Mouse (Mus musculus): ENCODE measurements around the gene Lamc1.

Gene Lamc1

DNA sequence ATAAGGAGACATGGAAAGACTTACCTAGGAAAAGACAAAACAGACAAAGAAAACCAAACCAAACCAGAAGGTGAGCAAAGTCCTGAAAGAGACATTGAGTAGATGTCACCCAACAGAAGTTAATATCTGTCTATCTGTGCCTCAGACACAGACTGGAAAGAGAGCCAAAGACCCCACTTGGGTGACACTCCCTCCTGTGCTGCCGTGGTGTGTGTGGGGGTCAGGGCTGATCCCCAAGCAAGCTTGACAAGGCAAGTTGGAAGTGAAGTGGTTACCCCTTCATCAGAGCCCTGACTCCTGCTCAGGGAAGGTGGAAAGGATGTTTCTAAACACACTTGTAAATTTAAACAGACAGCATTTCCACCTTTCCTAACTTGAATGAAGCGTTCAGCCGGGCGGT is 140.2 kb downstream of the Lamc1 start:
- no peak for DNase-seq (ENCODE audit: low read depth, low spot score)

DNA sequence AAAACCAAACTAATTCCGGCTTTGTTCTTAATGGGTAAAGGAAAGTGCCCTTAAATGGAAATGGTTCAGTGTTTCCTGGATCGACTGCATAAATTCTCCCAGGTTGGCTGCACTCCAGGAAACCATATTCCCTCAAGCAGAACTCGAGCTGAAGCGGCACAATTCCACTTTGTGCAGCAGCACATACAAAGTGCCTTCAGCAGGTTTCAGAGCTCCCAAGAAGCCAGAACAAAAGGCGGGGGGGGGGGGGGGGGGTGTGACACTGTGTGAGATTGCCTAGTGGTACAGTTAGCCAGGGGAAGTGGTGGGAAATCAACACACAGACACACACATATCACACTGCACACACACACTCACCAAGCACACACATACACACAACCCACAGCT is 140.7 kb downstream of the Lamc1 start:
- no peak for DNase-seq (ENCODE audit: low read depth, low spot score)

DNA sequence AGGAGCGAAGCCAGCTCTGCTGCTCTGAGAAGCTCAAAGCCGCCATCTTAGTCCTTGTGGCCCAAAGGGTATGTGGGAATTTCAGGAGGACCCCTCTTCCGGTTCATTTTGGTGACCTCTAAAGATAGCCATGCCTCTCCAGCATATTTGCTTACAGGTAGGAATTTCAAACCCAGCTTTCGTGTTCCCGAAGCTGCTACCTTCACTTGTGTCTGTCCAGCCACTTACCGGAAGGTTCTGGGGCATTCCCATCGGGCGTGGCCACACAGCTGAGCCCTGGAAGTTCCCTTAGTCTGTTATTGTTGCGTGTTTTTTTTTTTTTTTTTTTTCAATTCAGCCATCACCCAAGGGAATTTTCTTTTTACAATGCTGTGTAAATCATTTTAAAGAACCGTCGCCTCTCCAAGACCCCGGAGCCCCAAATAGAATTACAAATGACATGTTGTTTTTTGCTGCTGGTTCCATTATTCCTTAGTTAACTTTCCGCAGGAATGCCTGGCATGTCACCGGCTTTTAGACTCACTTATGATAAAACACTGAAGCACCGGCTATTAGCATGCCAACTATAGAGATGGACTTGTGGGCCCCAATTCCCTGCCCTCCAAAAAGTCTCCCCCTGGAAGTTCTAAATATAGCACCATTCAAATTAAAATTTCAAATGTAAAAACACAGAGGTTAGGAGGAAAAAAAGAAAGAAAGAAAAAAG is 141.2 kb downstream of the Lamc1 start:
- no peak for DNase-seq (ENCODE audit: low read depth, low spot score)

DNA sequence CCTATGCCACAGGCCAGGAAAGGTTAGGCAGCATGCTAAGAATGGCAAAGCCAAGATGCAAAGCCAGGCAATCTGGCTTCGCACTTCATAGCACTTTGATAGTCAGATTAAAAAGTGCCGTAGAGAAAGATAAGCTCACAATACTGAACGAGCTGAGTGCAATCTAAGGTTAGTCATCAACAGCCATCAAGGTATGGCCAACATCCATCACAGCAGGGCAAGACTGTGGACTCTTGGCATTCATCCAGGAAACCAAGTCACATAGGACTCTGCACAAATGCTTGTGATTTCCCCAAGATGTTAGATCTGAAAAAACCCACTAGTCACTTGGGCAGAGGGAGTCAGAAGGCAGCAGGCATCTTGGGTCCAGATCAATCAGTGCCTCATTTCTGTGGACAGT is 144.5 kb downstream of the Lamc1 start:
- DNase-seq (ENCODE audit: low read depth, low spot score), result no peak

DNA sequence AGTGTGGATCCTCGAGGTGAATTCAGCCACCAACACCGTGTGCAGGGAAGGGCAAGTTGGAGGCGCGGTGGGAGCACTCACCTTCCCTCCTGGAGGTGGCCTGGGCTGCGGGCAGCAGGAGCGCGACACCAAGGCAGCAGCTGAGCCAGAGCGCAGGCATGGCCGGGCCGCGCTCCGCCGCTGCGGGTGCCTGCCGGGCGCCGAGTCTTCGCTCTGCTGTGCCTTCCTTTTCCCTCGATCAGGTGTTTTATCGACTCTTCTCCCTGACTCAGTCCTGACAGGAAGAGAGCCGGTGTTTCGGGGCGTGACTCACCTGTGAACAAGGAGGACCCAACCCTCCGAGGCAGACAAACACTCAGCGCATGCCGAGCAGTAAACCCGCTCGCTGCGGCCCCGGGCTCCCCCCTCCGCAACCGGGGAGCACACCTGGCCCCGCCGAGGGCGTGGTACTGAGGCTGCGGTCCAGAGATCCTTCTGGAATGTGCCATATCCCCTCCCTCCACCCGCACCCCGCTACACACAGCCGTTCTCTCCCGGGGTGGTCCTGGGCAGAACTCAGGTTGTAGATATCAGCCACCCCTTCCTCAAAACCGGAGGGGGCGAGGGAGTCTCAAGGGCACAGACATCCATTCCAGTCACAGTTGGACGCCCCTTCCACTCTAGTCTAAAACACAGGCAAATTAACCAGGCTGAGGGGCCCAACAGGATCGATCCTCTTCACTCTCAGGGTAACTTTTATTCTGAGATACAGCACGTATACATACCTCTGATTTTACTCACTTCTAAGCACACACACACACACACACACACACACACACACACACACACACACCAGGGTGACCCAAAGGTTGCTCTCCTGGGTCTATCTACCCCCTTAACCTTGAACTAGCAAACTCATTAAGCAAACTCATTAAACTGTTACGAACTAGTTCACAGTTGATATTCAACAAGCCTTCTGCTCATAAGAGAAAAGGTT is 146.5 kb downstream of the Lamc1 start, which contains the start of gene Lamc2:
Gene Lamc2, minus strand, starts transcription at position 620 of the 976 bp plus-strand sequence.
- DNase-seq (ENCODE audit: low read depth, low spot score), result no peak

DNA sequence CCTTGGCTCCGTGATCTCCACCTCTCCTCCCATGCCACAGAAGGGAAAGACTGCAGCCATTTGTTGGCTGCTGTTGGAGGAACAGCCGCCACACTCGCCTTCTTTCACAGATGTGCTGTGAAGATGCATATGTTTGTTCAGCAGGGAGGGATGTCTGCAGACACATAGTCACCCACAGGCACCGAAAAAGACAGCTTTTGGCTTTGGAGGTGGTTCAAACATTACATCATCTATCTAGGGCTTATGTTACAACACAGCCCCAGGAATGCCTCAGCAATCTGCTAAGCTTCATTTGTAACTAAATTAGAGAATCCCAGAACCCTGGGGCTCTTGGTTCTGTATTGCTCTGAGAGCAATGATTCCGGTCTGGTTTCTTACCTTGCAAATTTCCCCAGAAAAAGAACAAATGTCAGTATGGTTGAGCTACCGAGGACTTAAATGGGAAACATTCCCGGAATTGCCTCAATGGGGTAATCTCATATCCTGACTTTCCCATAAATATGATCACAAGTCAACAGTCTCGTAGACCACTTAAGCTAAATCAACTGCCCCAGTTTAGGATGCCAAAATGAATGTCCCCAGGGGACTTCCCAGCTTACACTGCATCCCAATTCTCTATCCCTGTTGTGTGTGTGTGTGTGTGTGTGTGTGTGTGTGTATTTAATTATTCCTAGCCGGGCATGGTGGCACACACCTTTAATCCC is 151.8 kb downstream of the Lamc1 start:
- DNase-seq (ENCODE audit: low read depth, low spot score), result no peak

DNA sequence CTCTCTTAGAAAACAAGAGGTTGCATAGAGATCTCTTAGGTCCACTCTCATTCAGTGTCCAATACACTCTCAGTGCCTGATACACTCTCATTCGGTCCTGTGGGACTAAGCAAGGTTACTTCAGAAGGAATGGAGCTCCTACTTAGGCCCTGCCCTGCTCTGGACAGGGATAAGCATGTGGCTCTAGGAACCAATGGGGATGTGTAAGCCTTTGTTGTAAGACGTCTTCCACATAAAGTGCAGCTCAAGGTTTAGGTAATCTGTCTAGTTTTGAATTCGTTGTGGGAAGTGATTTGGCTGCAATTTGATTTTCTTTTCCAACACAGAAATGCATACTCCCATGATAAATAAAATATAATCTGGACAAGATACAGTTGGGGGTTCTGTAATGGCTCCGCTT is 152.4 kb downstream of the Lamc1 start:
- DNase-seq (ENCODE audit: low read depth, low spot score), result no peak

DNA sequence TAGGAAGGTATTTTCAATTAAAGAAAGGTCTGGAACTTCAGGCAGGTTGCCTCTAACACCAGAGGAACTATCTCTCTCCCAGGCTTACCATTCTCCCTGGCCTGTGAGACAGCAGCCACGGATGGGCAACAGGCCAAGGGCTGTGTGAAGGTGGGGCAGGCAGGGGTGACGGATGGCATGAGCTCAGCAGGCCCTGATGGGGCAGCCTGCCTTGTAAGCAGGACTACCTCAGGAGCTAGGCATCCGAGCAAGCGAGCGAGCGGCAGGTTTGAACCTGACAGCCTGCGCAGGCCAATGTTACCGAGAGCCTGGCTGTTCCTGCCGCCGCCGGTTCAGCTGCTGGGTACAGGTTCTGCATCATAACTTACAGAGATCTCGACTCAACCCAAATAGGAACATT is 157.8 kb downstream of the Lamc1 start:
- DNase-seq (ENCODE audit: low read depth, low spot score), result no peak

DNA sequence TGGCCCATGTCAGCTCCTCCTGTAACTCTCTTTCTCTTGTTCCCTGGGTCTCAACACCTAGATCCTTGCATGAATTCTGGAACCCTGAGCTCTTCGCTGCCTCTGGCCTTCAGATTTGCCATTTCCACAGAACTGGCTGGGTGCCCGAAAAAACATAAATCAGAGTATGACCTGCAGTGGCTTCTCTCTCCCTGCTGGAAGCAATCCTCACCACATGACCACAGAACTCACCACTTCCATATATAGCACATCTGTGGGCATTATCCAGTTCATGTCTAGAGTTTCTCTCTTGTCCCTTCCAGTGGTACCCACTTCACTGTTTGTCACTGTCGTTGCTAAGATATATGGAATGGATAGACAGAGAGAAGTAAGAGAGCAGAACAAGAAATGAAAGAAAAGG is 159.3 kb downstream of the Lamc1 start:
- no peak for DNase-seq (ENCODE audit: low read depth, low spot score)

DNA sequence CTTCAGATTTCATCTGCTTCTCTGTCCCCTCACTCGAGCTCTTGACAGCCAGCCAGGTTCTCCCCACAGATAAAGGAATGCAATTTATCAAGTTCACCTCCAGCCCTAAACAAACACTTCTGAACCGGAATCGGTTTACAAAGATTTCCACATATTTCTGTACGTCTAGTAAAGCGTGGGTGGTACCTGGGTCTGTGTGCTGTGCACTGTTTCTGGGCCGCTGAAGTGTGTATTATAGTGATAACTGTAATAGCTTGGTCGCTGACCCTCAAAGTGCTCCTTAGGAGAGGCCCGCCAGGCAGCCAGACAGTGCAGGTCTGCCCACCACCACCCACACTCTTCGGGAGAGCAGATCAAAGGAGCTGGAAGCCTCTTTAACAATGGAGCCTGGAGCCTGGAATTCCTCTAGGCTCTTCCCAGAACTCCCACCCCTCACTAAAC is 160.3 kb downstream of the Lamc1 start:
- DNase-seq (ENCODE audit: low read depth, low spot score), result peak; percentile 36

DNA sequence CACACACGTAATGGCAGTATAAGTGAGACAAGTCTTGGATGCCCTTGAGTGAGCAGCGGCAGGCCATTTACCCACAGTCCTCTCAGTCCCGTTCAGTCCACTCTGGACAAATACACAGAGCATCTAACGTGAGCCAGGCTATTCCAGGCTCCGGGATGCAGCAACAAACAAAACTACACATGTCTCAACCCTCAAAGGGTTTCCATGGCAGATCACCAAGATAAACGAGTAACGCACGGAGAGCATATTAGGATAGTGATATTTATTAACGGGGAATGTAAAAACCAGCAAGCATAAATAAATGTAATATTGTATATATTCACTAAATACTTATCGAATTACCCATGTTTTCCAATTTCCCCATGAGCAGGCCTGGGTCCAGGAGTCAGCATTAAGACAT is 161.6 kb downstream of the Lamc1 start:
- no peak for DNase-seq (ENCODE audit: low read depth, low spot score)

All from forelimb bud, embryonic 11.5 days (tissue).